Mouse (Mus musculus): ENCODE data around the gene Mcemp1. TPM values are rescaled to one million over a fixed set of nuclear protein-coding genes. Genes with fewer than 3 reads are reported as not detected.

Gene Mcemp1
- total and polyA plus RNA-seq, 3 experiments = 0.11 TPM; not detected in 2

DNA sequence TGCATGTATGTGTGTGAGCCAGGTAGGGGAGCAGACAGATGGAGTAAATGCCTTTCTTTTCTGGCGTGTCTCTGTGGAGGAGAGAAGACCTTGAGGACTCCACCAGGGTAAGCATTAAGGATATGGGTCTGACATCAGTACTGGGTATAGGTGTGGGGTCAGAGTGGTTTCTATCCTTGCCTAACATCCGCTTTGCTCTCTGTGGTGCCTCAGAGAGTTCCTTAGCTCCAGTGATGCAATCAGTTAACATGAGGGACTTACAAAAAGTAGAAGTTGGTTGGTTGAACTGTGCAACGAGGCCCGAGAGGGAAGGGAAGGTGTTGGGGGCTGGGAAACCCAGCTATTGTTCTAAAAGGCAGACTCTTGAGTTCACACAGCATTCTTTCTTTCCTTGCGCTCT lies 1.1 kb upstream of the Mcemp1 start:
- DNase-seq (ENCODE audit: low spot score) (no peak), ATAC-seq (ENCODE audit: extremely low read depth, insufficient number of reproducible peaks, low FRiP score, poor library complexity, severe bottlenecking) (no peak)
- TF ChIP-seq GATA2 (IDR thresholded peaks at IDR 0.05; ENCODE audit: borderline replicate concordance, low read depth, low read length) = no peak
- no peak for TF ChIP-seq POLR2AphosphoS5 (IDR thresholded peaks at IDR 0.05; ENCODE audit: insufficient replicate concordance, low read depth, low read length)
- no peak for TF ChIP-seq TAL1 (conservative IDR thresholded peaks at IDR 0.05; ENCODE audit: low read depth, low read length)
- TF ChIP-seq GATA1 (IDR thresholded peaks at IDR 0.05; ENCODE audit: borderline replicate concordance, low read length) = no peak
- no peak for TF ChIP-seq CTCF (IDR thresholded peaks at IDR 0.05; ENCODE audit: low read depth, low read length)
- Histone ChIP-seq H3K4me1 (ENCODE audit: insufficient read depth, low read depth, low read length) (no peaks in the 10 kb centered on the region), H3K4me3 (ENCODE audit: low read depth, low read length) (no peak overlapping the region), H3K27me3 (ENCODE audit: insufficient read depth, low read length) (peaks cover 36% of the 10 kb centered on the region), H3K36me3 (replicated peaks) (no peaks in the 10 kb centered on the region), H3K9me3 (replicated peaks) (no peaks in the 10 kb centered on the region)

DNA sequence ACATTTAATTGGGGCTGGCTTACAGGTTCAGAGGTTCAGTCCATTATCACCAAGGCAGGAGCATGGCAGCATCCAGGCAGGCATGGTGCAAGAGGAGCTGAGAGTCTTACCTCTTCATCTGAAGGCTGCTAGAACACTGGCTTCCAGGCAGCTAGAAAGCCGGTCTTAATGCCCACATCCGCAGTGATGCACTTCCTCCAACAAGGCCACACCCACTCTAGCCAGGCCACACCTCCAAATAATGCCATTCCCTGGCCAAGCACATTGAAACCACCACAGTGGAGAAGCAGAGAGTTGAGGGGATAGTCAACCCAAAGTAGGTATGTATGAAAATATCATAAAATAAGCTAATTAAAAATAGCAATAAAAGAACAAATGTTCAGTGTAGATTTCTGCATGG lies 4.8 kb downstream of the Mcemp1 start:
- H3K4me3 ChIP-seq (ENCODE audit: low read depth, low read length) = no peak overlapping the region
- ATAC-seq (ENCODE audit: extremely low read depth, insufficient number of reproducible peaks, low FRiP score, poor library complexity, severe bottlenecking) (no peak), DNase-seq (ENCODE audit: low spot score) (no peak)
- H3K4me1 ChIP-seq (ENCODE audit: insufficient read depth, low read depth, low read length) = peaks cover 22% of the 10 kb centered on the region
- H3K9me3 ChIP-seq (replicated peaks) = no peaks in the 10 kb centered on the region
- H3K27me3 ChIP-seq (ENCODE audit: insufficient read depth, low read length) = peaks cover 23% of the 10 kb centered on the region
- TF ChIP-seq POLR2AphosphoS5 (IDR thresholded peaks at IDR 0.05; ENCODE audit: insufficient replicate concordance, low read depth, low read length) (no peak), CTCF (IDR thresholded peaks at IDR 0.05; ENCODE audit: low read depth, low read length) (no peak), GATA2 (IDR thresholded peaks at IDR 0.05; ENCODE audit: borderline replicate concordance, low read depth, low read length) (no peak), GATA1 (IDR thresholded peaks at IDR 0.05; ENCODE audit: borderline replicate concordance, low read length) (no peak), TAL1 (conservative IDR thresholded peaks at IDR 0.05; ENCODE audit: low read depth, low read length) (no peak)
- H3K36me3 ChIP-seq (replicated peaks) = no peaks in the 10 kb centered on the region

DNA sequence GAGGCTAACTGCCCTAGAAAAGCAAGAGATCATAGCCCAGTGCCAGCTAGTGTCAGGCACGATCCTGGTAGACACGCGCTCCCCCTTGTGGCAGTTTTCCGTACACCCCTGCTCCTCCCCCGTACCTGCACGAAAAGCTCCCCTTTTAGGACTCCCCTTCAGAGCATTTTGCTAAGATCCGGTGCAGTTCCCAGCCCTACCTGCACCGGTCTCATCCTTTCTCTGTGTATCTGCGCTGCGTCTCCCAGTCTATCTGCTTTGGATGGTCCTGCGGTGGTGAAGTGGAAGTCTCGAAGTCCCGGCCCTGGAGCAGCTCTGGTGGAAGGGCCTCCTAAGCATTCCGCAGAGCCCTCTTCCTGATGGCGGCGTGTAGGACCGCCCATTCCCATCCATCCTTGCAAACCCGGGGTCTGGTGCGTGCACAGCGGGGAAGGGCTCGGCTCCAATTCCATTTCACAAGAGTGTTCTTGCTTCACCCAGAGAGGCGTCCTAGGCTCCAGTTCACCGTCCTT lies 6.5 kb downstream of the Mcemp1 start, which contains the start of gene Fcor:
Gene Fcor (minus strand): TSS at position 383 of the 512 bp plus-strand sequence.
- peak; percentile 65 for DNase-seq (ENCODE audit: low spot score)
- H3K27me3 ChIP-seq (ENCODE audit: insufficient read depth, low read length) = peaks cover 8% of the 10 kb centered on the region

GRCm38 (mm10) chr8:3674671-3675070 lies 9.1 kb downstream of the Mcemp1 start:
- no peaks in the 10 kb centered on the region for H3K9me3 ChIP-seq (replicated peaks)
- H3K27me3 ChIP-seq (ENCODE audit: insufficient read depth, low read length) = peaks cover 4% of the 10 kb centered on the region
- peaks cover 48% of the 10 kb centered on the region for H3K4me1 ChIP-seq (ENCODE audit: insufficient read depth, low read depth, low read length)
- DNase-seq (ENCODE audit: low spot score) = no peak
- ATAC-seq (ENCODE audit: extremely low read depth, insufficient number of reproducible peaks, low FRiP score, poor library complexity, severe bottlenecking) = no peak
- H3K36me3 ChIP-seq (replicated peaks) = peaks cover 15% of the 10 kb centered on the region
- TF ChIP-seq TAL1 (conservative IDR thresholded peaks at IDR 0.05; ENCODE audit: low read depth, low read length) (no peak), GATA1 (IDR thresholded peaks at IDR 0.05; ENCODE audit: borderline replicate concordance, low read length) (no peak), POLR2AphosphoS5 (IDR thresholded peaks at IDR 0.05; ENCODE audit: insufficient replicate concordance, low read depth, low read length) (no peak), GATA2 (IDR thresholded peaks at IDR 0.05; ENCODE audit: borderline replicate concordance, low read depth, low read length) (no peak), CTCF (IDR thresholded peaks at IDR 0.05; ENCODE audit: low read depth, low read length) (no peak)
- H3K4me3 ChIP-seq (ENCODE audit: low read depth, low read length) = no peak overlapping the region

More for the DNA sequence above, 6.5 kb downstream of the Mcemp1 start, which contains the start of gene Fcor:
- Histone ChIP-seq H3K4me1 (ENCODE audit: insufficient read depth, low read depth, low read length) (peaks cover 29% of the 10 kb centered on the region), H3K9me3 (replicated peaks) (no peaks in the 10 kb centered on the region), H3K36me3 (replicated peaks) (no peaks in the 10 kb centered on the region), H3K4me3 (ENCODE audit: low read depth, low read length) (peak within 1 kb of the TSS; percentile 56)
- peak; percentile 63 for ATAC-seq (ENCODE audit: extremely low read depth, insufficient number of reproducible peaks, low FRiP score, poor library complexity, severe bottlenecking)
- TF ChIP-seq GATA1 (IDR thresholded peaks at IDR 0.05; ENCODE audit: borderline replicate concordance, low read length) = no peak
- peak; percentile 80 for TF ChIP-seq CTCF (IDR thresholded peaks at IDR 0.05; ENCODE audit: low read depth, low read length)
- no peak for TF ChIP-seq TAL1 (conservative IDR thresholded peaks at IDR 0.05; ENCODE audit: low read depth, low read length)
- TF ChIP-seq GATA2 (IDR thresholded peaks at IDR 0.05; ENCODE audit: borderline replicate concordance, low read depth, low read length) = no peak

DNA sequence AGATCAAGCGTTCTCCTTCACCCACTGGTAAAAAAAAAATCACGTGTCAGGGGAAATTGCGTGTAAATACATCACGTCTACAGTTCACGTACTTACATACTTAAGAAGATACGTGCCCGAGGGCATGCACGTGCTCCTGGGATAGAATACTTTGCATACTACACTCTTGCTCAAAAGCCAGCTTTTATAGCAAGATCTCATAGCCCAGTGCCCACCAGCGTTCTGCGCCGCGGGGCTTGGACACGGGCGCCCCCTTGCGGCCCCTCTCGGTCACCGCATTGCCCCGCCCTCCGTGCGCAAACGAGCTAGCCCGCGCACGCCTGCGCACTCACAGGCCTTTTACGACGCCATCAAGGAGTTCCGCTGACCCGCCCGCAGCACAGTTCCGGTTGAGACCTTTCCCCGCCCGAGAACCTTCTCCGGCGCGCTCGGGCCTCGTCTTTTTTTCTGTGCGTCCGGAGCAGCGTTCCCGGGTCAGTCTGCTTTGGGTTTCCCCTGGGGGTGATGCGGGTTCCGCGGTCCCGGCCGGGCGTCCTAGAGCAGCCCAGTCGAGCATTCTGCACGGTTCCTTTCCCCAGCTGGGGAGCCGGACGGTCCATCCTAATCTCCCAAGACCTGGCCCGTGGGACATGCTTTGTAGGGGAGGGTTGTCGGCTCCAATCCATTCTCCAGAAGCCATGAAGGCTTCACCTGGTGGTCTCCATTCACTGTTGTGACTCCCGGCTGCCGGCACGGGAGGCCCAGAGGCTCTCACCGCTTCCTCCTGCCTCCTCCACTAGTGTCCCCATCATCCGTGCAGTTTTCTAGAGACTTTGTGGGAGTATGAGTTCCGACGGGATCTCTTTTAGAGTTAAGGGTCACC lies 10.8 kb downstream of the Mcemp1 start, which contains the start of gene Trappc5:
Gene Trappc5 (plus strand): TSS at position 169 of the 862 bp plus-strand sequence.
- TF ChIP-seq CTCF (IDR thresholded peaks at IDR 0.05; ENCODE audit: low read depth, low read length) (peak; percentile 64), GATA1 (IDR thresholded peaks at IDR 0.05; ENCODE audit: borderline replicate concordance, low read length) (no peak)
- Histone ChIP-seq H3K4me3 (ENCODE audit: low read depth, low read length) (peak within 1 kb of the TSS; percentile 78), H3K4me1 (ENCODE audit: insufficient read depth, low read depth, low read length) (peaks cover 46% of the 10 kb centered on the region), H3K36me3 (replicated peaks) (peaks cover 32% of the 10 kb centered on the region), H3K27me3 (ENCODE audit: insufficient read depth, low read length) (peaks cover 4% of the 10 kb centered on the region), H3K9me3 (replicated peaks) (no peaks in the 10 kb centered on the region)
- DNase-seq (ENCODE audit: low spot score) (peak; percentile 91), ATAC-seq (ENCODE audit: extremely low read depth, insufficient number of reproducible peaks, low FRiP score, poor library complexity, severe bottlenecking) (peak; percentile 46)

GRCm38 (mm10) chr8:3676993-3677579 lies 11.5 kb downstream of the Mcemp1 start:
- peak; percentile 35 for DNase-seq (ENCODE audit: low spot score)
- TF ChIP-seq TAL1 (conservative IDR thresholded peaks at IDR 0.05; ENCODE audit: low read depth, low read length) (no peak), GATA1 (IDR thresholded peaks at IDR 0.05; ENCODE audit: borderline replicate concordance, low read length) (no peak), CTCF (IDR thresholded peaks at IDR 0.05; ENCODE audit: low read depth, low read length) (no peak), POLR2AphosphoS5 (IDR thresholded peaks at IDR 0.05; ENCODE audit: insufficient replicate concordance, low read depth, low read length) (no peak), GATA2 (IDR thresholded peaks at IDR 0.05; ENCODE audit: borderline replicate concordance, low read depth, low read length) (no peak)

More at GRCm38 (mm10) chr8:3676993-3677579, 11.5 kb downstream of the Mcemp1 start:
- peak overlapping the region; percentile 78 for H3K4me3 ChIP-seq (ENCODE audit: low read depth, low read length)
- H3K9me3 ChIP-seq (replicated peaks) = no peaks in the 10 kb centered on the region
- peaks cover 39% of the 10 kb centered on the region for H3K36me3 ChIP-seq (replicated peaks)
- peaks cover 43% of the 10 kb centered on the region for H3K4me1 ChIP-seq (ENCODE audit: insufficient read depth, low read depth, low read length)
- ATAC-seq (ENCODE audit: extremely low read depth, insufficient number of reproducible peaks, low FRiP score, poor library complexity, severe bottlenecking) = no peak
- peaks cover 4% of the 10 kb centered on the region for H3K27me3 ChIP-seq (ENCODE audit: insufficient read depth, low read length)

Measured in G1E (cell line).